16 mouse cellular contexts compared by ENCODE assay signal in the genomic region with DNA sequence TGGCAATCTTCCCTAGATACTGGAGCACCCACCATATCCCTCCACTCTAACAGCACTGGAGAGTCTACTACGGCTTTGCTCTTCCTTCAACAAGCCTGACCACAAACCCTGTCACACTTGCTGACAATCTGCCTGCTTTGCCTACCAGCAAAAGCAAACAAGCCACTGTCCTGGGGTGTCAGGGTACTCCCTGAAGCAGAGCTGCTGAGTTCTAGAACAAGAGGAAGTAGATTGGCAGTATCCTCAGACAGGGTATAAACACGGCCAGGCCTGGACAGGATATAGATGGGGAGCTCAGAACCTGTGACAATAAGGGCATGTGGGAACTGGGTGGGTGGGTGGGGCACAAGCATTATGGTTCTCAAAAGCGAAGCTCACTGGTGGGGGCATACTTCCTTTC. TPM values are rescaled to one million over a fixed set of nuclear protein-coding genes. Genes with fewer than 3 reads are reported as not detected.
DNase-seq lines count a peak whose midpoint lies in the region; ATAC-seq and TF ChIP-seq lines count a peak whose summit lies in the region.
"Had no signal": no experiment of that assay in that cellular context is flagged by ENCODE, and none has a peak within 500 bp of the region (broad histone marks: within the 10 kb centered on the region; RNA-seq: fewer than 3 reads in every experiment).

No protein-coding gene starts in this region.

- peak overlapping the region; percentile 96; the same call in 1 of the 2 replicates for H3K27ac ChIP-seq in heart, embryonic 12.5 days (ENCODE audit: poor library complexity, severe bottlenecking)
- peak overlapping the region; percentile 27; the same call in 1 of the 2 replicates for H3K27ac ChIP-seq in lung, embryonic 14.5 days (ENCODE audit: low read depth)
- peak overlapping the region; percentile 98 for H3K27ac ChIP-seq in ES-Bruce4 (ENCODE audit: insufficient read depth, low read length)
- H3K27ac ChIP-seq: neural tube, embryonic 12.5 days had no signal

- peaks cover 79% of the 10 kb centered on the region for H3K4me1 ChIP-seq in heart, embryonic 12.5 days (replicated peaks)
- H3K4me1 ChIP-seq in lung, embryonic 14.5 days (ENCODE audit: insufficient read depth): peaks cover 18% of the 10 kb centered on the region
- peaks cover 18% of the 10 kb centered on the region for H3K4me1 ChIP-seq in ES-Bruce4 (ENCODE audit: control insufficient read depth, insufficient read depth, low read length)
- H3K4me1 ChIP-seq in megakaryocyte, embryonic 14.5 days: peaks cover 99% of the 10 kb centered on the region

- no peak for TF ChIP-seq POLR2A in ES-Bruce4 (IDR thresholded peaks at IDR 0.05; ENCODE audit: insufficient read depth, low read length)

- H3K9me3 ChIP-seq in heart, embryonic 12.5 days (replicated peaks): no peaks in the 10 kb centered on the region
- H3K9me3 ChIP-seq in lung, embryonic 14.5 days (ENCODE audit: low read depth, low read length): no peaks in the 10 kb centered on the region
- no peaks in the 10 kb centered on the region for H3K9me3 ChIP-seq in ES-Bruce4 (replicated peaks; ENCODE audit: control insufficient read depth, insufficient read depth, low read length, poor library complexity, severe bottlenecking)
- H3K9me3 ChIP-seq in megakaryocyte, embryonic 14.5 days: no peaks in the 10 kb centered on the region
- H3K9me3 ChIP-seq: embryonic facial prominence, embryonic 12.5 days; G1E; lung, embryonic 15.5 days; neural tube, embryonic 12.5 days had no signal

- TF ChIP-seq CTCF in lung, embryonic 14.5 days (IDR thresholded peaks at IDR 0.05; ENCODE audit: low read depth): no peak
- TF ChIP-seq CTCF in ES-Bruce4 (IDR thresholded peaks at IDR 0.05; ENCODE audit: low read depth, low read length): no peak

- no peak for ATAC-seq in heart, embryonic 12.5 days (ENCODE audit: insufficient number of reproducible peaks, low FRiP score)
- ATAC-seq in lung, embryonic 14.5 days (ENCODE audit: insufficient read depth): no peak
- ATAC-seq: forebrain, embryonic 16.5 days had no signal

- no peaks in the 10 kb centered on the region for H3K27me3 ChIP-seq in heart, embryonic 12.5 days (replicated peaks)
- no peaks in the 10 kb centered on the region for H3K27me3 ChIP-seq in lung, embryonic 14.5 days (ENCODE audit: insufficient read depth, low read length)
- H3K27me3 ChIP-seq in ES-Bruce4 (ENCODE audit: control insufficient read depth, insufficient read depth, low read length, poor library complexity, severe bottlenecking): no peaks in the 10 kb centered on the region
- no peaks in the 10 kb centered on the region for H3K27me3 ChIP-seq in megakaryocyte, embryonic 14.5 days (replicated peaks)
- H3K27me3 ChIP-seq: embryonic facial prominence, embryonic 12.5 days; lung, embryonic 15.5 days; neural tube, embryonic 12.5 days had no signal

- no peak overlapping the region for H3K9ac ChIP-seq in heart, embryonic 12.5 days
- H3K9ac ChIP-seq in lung, embryonic 14.5 days: no peak overlapping the region
- H3K9ac ChIP-seq in ES-Bruce4 (ENCODE audit: low read depth, poor library complexity, severe bottlenecking): no peak overlapping the region
- H3K9ac ChIP-seq: embryonic facial prominence, embryonic 12.5 days; lung, embryonic 15.5 days; neural tube, embryonic 12.5 days had no signal

- H3K36me3 ChIP-seq in heart, embryonic 12.5 days: peaks cover 22% of the 10 kb centered on the region
- peaks cover 24% of the 10 kb centered on the region for H3K36me3 ChIP-seq in lung, embryonic 14.5 days (ENCODE audit: insufficient read depth)
- H3K36me3 ChIP-seq in ES-Bruce4 (ENCODE audit: control insufficient read depth, insufficient read depth, low read length, poor library complexity, severe bottlenecking): peaks cover 22% of the 10 kb centered on the region
- H3K36me3 ChIP-seq in megakaryocyte, embryonic 14.5 days (replicated peaks; ENCODE audit: low read length): peaks cover 79% of the 10 kb centered on the region

- WGBS in heart, embryonic 12.5 days: 74% methylated on average over 3 of the region's 3 CpGs
- WGBS in lung, embryonic 14.5 days: 74% methylated on average over 3 of the region's 3 CpGs

- no peak overlapping the region for H3K4me2 ChIP-seq in heart, embryonic 12.5 days
- H3K4me2 ChIP-seq in lung, embryonic 14.5 days: no peak overlapping the region
- H3K4me2 ChIP-seq: embryonic facial prominence, embryonic 12.5 days; lung, embryonic 15.5 days; neural tube, embryonic 12.5 days had no signal

- no peak for DNase-seq in heart, adult 11 months
- DNase-seq in lung, embryonic 14.5 days: no peak
- DNase-seq in lung, postnatal 14 days: no peak
- DNase-seq in adipocyte (ENCODE audit: low spot score): no peak
- DNase-seq in layer of hippocampus, adult 8-10 months (ENCODE audit: low spot score in 2 of 2): no peak
- DNase-seq: adrenal gland, postnatal 10 days; cerebellum, adult 9-10 months; kidney, adult 8-10 months had no signal

- no peak for TF ChIP-seq EP300 in ES-Bruce4 (IDR thresholded peaks at IDR 0.05; ENCODE audit: insufficient read depth, low read depth, low read length)

- H3K4me3 ChIP-seq in heart, embryonic 12.5 days: no peak overlapping the region
- no peak overlapping the region for H3K4me3 ChIP-seq in lung, embryonic 14.5 days (ENCODE audit: low read depth, low read length)
- no peak overlapping the region for H3K4me3 ChIP-seq in ES-Bruce4 (ENCODE audit: low read depth, low read length)
- H3K4me3 ChIP-seq in megakaryocyte, embryonic 14.5 days (replicated peaks): peak overlapping the region; percentile 53
- H3K4me3 ChIP-seq: embryonic facial prominence, embryonic 12.5 days; lung, embryonic 15.5 days; neural tube, embryonic 12.5 days had no signal

RNA-seq across cellular contexts. Expression of a gene that starts 35.0 kb away (rescaled TPM):
- 7.4 and 8.9 TPM in 2 replicates for polyA plus RNA-seq in heart, embryonic 12.5 days (2016; fragmentation: Nextera tagmentation; extraction: Ambion mirVana)
- polyA plus RNA-seq in lung, embryonic 14.5 days (2014; fragmentation: Nextera tagmentation; extraction: Ambion mirVana): 3.6 and 4.3 TPM in 2 replicates
- 3.4 and 4.2 TPM in 2 replicates for polyA plus RNA-seq in ES-Bruce4 (2011; ENCODE audit: insufficient read depth, insufficient read length, low read depth, missing spikeins)
- 4.7 and 13.7 TPM in 2 replicates for polyA plus RNA-seq in megakaryocyte, embryonic 14.5 days (2012; ENCODE audit: insufficient read depth, low replicate concordance)
- 10 to 100 TPM; 19.1 to 43.7 (median 32.3) TPM for total RNA-seq in layer of hippocampus, adult 8-10 months (2022)

RNA-seq across cellular contexts. Expression of a gene that starts 35.1 kb away (rescaled TPM):
- 309 and 314 TPM in 2 replicates for polyA plus RNA-seq in heart, embryonic 12.5 days (2016; fragmentation: Nextera tagmentation; extraction: Ambion mirVana)
- polyA plus RNA-seq in lung, embryonic 14.5 days (2014; fragmentation: Nextera tagmentation; extraction: Ambion mirVana): 163 and 171 TPM in 2 replicates
- polyA plus RNA-seq in ES-Bruce4 (2011; ENCODE audit: insufficient read depth, insufficient read length, low read depth, missing spikeins): 70.5 and 70.8 TPM in 2 replicates
- polyA plus RNA-seq in megakaryocyte, embryonic 14.5 days (2012; ENCODE audit: insufficient read depth, low replicate concordance): 31.7 and 195 TPM in 2 replicates
- total RNA-seq in layer of hippocampus, adult 8-10 months (2022): 100 to 1,000 TPM in 3 of 4 experiments, 10 to 100 TPM in 1; 95.2 to 148 (median 127) TPM

RNA-seq across cellular contexts. Expression of a gene that starts 35.5 kb away (rescaled TPM):
- 1.9 and 3.1 TPM in 2 replicates for polyA plus RNA-seq in heart, embryonic 12.5 days (2016; fragmentation: Nextera tagmentation; extraction: Ambion mirVana)
- polyA plus RNA-seq in lung, embryonic 14.5 days (2014; fragmentation: Nextera tagmentation; extraction: Ambion mirVana): 3.8 and 4.3 TPM in 2 replicates
- not detected in 2 replicates for polyA plus RNA-seq in ES-Bruce4 (2011; ENCODE audit: insufficient read depth, insufficient read length, low read depth, missing spikeins)
- polyA plus RNA-seq in megakaryocyte, embryonic 14.5 days (2012; ENCODE audit: insufficient read depth, low replicate concordance): 1.3 and 5.3 TPM in 2 replicates
- under 1 TPM in 2 of 4 experiments, not detected in 2; 0.41 to 0.47 TPM for total RNA-seq in layer of hippocampus, adult 8-10 months (2022)

RNA-seq across cellular contexts. Expression of a gene that starts 50.0 kb away (rescaled TPM):
- 0.78 and 0.82 TPM in 2 replicates for polyA plus RNA-seq in heart, embryonic 12.5 days (2016; fragmentation: Nextera tagmentation; extraction: Ambion mirVana)
- 0.25 and 0.31 TPM in 2 replicates for polyA plus RNA-seq in lung, embryonic 14.5 days (2014; fragmentation: Nextera tagmentation; extraction: Ambion mirVana)
- polyA plus RNA-seq in ES-Bruce4 (2011; ENCODE audit: insufficient read depth, insufficient read length, low read depth, missing spikeins): 0.96 and 1.2 TPM in 2 replicates
- 0.20 TPM in 1 of 2 replicates, not detected in the other for polyA plus RNA-seq in megakaryocyte, embryonic 14.5 days (2012; ENCODE audit: insufficient read depth, low replicate concordance)
- total RNA-seq in layer of hippocampus, adult 8-10 months (2022): under 1 TPM; 0.57 to 0.62 (median 0.59) TPM

RNA-seq across cellular contexts. Expression of a gene that starts 58.7 kb away (rescaled TPM):
- 55.6 and 59.2 TPM in 2 replicates for polyA plus RNA-seq in heart, embryonic 12.5 days (2016; fragmentation: Nextera tagmentation; extraction: Ambion mirVana)
- 81.5 and 92.4 TPM in 2 replicates for polyA plus RNA-seq in lung, embryonic 14.5 days (2014; fragmentation: Nextera tagmentation; extraction: Ambion mirVana)
- 155 TPM in 2 replicates for polyA plus RNA-seq in ES-Bruce4 (2011; ENCODE audit: insufficient read depth, insufficient read length, low read depth, missing spikeins)
- polyA plus RNA-seq in megakaryocyte, embryonic 14.5 days (2012; ENCODE audit: insufficient read depth, low replicate concordance): 83.9 and 88.5 TPM in 2 replicates
- 10 to 100 TPM; 27.9 to 37.6 (median 33.3) TPM for total RNA-seq in layer of hippocampus, adult 8-10 months (2022)

Comparison
In these comparisons a context has a peak if more than half of its experiments do, and no peak if none do; other contexts are left out.
1. H3K27ac ChIP-seq: peak in every context shown above with its lines; median percentile 98 in ES-Bruce4; 96 in heart, embryonic 12.5 days; 27 in lung, embryonic 14.5 days.